Mouse (Mus musculus): ENCODE measurements around the gene Gsdma3.

- TF ChIP-seq GATA1 (IDR thresholded peaks at IDR 0.05; ENCODE audit: borderline replicate concordance, low read length) (no peak), FLI1 (IDR thresholded peaks at IDR 0.05; ENCODE audit: low read length) (no peak)
These were observed 39.9 kb upstream of the Gsdma3 start for GRCm38 (mm10) chr11:98586087-98586891.

All from megakaryocyte, embryonic 14.5 days (primary cell).